Mouse (Mus musculus): ENCODE results near the gene Pnma3. TPM values are rescaled to one million over a fixed set of nuclear protein-coding genes. Genes with fewer than 3 reads are reported as not detected.
A peak's percentile ranks its signal among the peaks of the same experiment; 100 is the strongest.

Gene Pnma3
- 17.3 and 19.4 TPM in 2 replicates for polyA plus RNA-seq (2012; rRNA removed)

DNA sequence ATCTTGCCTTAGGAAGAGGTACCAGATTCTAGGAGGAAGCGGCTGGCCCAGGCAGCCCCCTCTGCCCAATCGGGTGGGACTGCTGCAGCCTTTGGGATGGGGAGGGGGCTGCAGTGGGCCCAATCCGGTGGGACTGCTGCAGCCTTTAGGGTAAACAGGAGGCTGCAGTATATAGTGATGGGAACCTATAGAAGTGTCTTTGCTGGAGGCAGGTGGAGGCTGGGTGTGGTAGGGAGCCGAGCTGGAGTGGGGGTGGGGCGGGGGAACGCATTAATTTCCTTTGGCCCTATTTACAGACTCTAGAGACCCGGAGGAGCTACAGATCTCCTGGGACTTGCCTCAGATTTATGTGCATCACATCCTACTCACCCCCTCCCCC, at the start of gene Pnma3:
Gene Pnma3 (plus strand): TSS at position 373 of the 379 bp plus-strand sequence.
- peak in 1 of 2 experiments; percentile 25 for DNase-seq
- 9% methylated on average over 7 of the region's 7 CpGs for WGBS

GRCm38 (mm10) chrX:73037003-73037402, 27.6 kb upstream of the Pnma3 start, which contains the start of gene Pnma5:
Pnma5 (minus strand) TSS chrX:73037103.
- WGBS, result 85% methylated on average over 1 of the region's 1 CpGs
- no peaks in the 10 kb centered on the region for H3K27me3 ChIP-seq (ENCODE audit: control insufficient read depth, insufficient read depth, low read length)
- no peak for DNase-seq
- H3K4me3 ChIP-seq (replicated peaks; ENCODE audit: insufficient read depth, low read depth, low read length), result no peak within 1 kb of the TSS
- H3K4me1 ChIP-seq (ENCODE audit: control insufficient read depth, insufficient read depth, low read length), result no peaks in the 10 kb centered on the region; the same call in 1 of the 2 replicates
- TF ChIP-seq CTCF (IDR thresholded peaks at IDR 0.05; ENCODE audit: borderline replicate concordance, insufficient read depth, low read depth, low read length) (no peak), POLR2A (IDR thresholded peaks at IDR 0.05; ENCODE audit: borderline replicate concordance, insufficient read depth, low read length) (no peak)
- H3K27ac ChIP-seq (ENCODE audit: insufficient read depth, low read length), result no peak within 1 kb of the TSS

More for the DNA sequence above, at the start of gene Pnma3:
- Histone ChIP-seq H3K4me3 (replicated peaks; ENCODE audit: insufficient read depth, low read depth, low read length) (peak within 1 kb of the TSS; percentile 62), H3K27me3 (ENCODE audit: control insufficient read depth, insufficient read depth, low read length) (no peaks in the 10 kb centered on the region), H3K27ac (ENCODE audit: insufficient read depth, low read length) (peak within 1 kb of the TSS; percentile 80), H3K4me1 (ENCODE audit: control insufficient read depth, insufficient read depth, low read length) (no peaks in the 10 kb centered on the region; the same call in none of the 2 replicates)
- TF ChIP-seq CTCF (IDR thresholded peaks at IDR 0.05; ENCODE audit: borderline replicate concordance, insufficient read depth, low read depth, low read length), result no peak
- TF ChIP-seq POLR2A (IDR thresholded peaks at IDR 0.05; ENCODE audit: borderline replicate concordance, insufficient read depth, low read length), result no peak

DNA sequence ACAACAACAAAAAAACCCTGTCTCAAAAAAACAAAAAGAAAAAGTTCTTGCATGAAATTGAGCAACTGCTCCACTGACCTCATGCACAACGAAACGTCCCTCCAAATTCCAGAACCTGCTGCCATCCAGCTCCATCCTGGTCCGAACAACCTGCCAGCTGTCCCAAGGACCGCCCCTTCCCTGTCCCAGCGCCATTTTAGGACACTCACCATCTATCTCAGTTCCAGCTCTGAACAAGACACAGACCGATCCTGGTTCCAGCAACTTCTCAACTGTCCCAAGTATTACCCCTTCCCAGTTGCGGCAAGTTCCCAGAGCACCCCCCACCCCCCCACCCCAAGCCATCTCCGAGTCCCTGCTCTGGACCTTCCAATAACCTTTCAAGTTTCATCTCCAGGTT, 25.8 kb upstream of the Pnma3 start:
- H3K27ac ChIP-seq (ENCODE audit: insufficient read depth, low read length), result no peak overlapping the region
- H3K4me1 ChIP-seq (ENCODE audit: control insufficient read depth, insufficient read depth, low read length), result no peaks in the 10 kb centered on the region; the same call in 1 of the 2 replicates
- no peaks in the 10 kb centered on the region for H3K27me3 ChIP-seq (ENCODE audit: control insufficient read depth, insufficient read depth, low read length)
- WGBS, result 85% methylated on average over 8 of the region's 8 CpGs
- no peak for DNase-seq
- H3K4me3 ChIP-seq (replicated peaks; ENCODE audit: insufficient read depth, low read depth, low read length), result no peak overlapping the region
- TF ChIP-seq CTCF (IDR thresholded peaks at IDR 0.05; ENCODE audit: borderline replicate concordance, insufficient read depth, low read depth, low read length) (no peak), POLR2A (IDR thresholded peaks at IDR 0.05; ENCODE audit: borderline replicate concordance, insufficient read depth, low read length) (no peak)

GRCm38 (mm10) chrX:73039666-73040065, 24.9 kb upstream of the Pnma3 start:
- WGBS, result 87% methylated on average over 12 of the region's 12 CpGs

GRCm38 (mm10) chrX:73053860-73054563, 10.6 kb upstream of the Pnma3 start:
- peak; percentile 91 to 95 for DNase-seq
- 12% methylated on average over 14 of the region's 14 CpGs for WGBS
- H3K4me1 ChIP-seq (ENCODE audit: control insufficient read depth, insufficient read depth, low read length), result no peaks in the 10 kb centered on the region; the same call in 1 of the 2 replicates
- no peak overlapping the region for H3K4me3 ChIP-seq (replicated peaks; ENCODE audit: insufficient read depth, low read depth, low read length)
- TF ChIP-seq POLR2A (IDR thresholded peaks at IDR 0.05; ENCODE audit: borderline replicate concordance, insufficient read depth, low read length), result no peak
- peak; percentile 95 for TF ChIP-seq CTCF (IDR thresholded peaks at IDR 0.05; ENCODE audit: borderline replicate concordance, insufficient read depth, low read depth, low read length)
- H3K27ac ChIP-seq (ENCODE audit: insufficient read depth, low read length), result peak overlapping the region; percentile 31; the same call in 1 of the 2 replicates
- no peaks in the 10 kb centered on the region for H3K27me3 ChIP-seq (ENCODE audit: control insufficient read depth, insufficient read depth, low read length)

More at GRCm38 (mm10) chrX:73039666-73040065, 24.9 kb upstream of the Pnma3 start:
- no peak overlapping the region for H3K4me3 ChIP-seq (replicated peaks; ENCODE audit: insufficient read depth, low read depth, low read length)
- DNase-seq, result no peak
- no peaks in the 10 kb centered on the region for H3K27me3 ChIP-seq (ENCODE audit: control insufficient read depth, insufficient read depth, low read length)
- H3K4me1 ChIP-seq (ENCODE audit: control insufficient read depth, insufficient read depth, low read length), result no peaks in the 10 kb centered on the region; the same call in 1 of the 2 replicates
- TF ChIP-seq CTCF (IDR thresholded peaks at IDR 0.05; ENCODE audit: borderline replicate concordance, insufficient read depth, low read depth, low read length) (no peak), POLR2A (IDR thresholded peaks at IDR 0.05; ENCODE audit: borderline replicate concordance, insufficient read depth, low read length) (no peak)
- H3K27ac ChIP-seq (ENCODE audit: insufficient read depth, low read length), result no peak overlapping the region

- Histone ChIP-seq H3K4me3 (replicated peaks; ENCODE audit: insufficient read depth, low read depth, low read length) (no peak overlapping the region), H3K27ac (ENCODE audit: insufficient read depth, low read length) (no peak overlapping the region), H3K4me1 (ENCODE audit: control insufficient read depth, insufficient read depth, low read length) (no peaks in the 10 kb centered on the region; the same call in 1 of the 2 replicates), H3K27me3 (ENCODE audit: control insufficient read depth, insufficient read depth, low read length) (no peaks in the 10 kb centered on the region)
- TF ChIP-seq CTCF (IDR thresholded peaks at IDR 0.05; ENCODE audit: borderline replicate concordance, insufficient read depth, low read depth, low read length) (no peak), POLR2A (IDR thresholded peaks at IDR 0.05; ENCODE audit: borderline replicate concordance, insufficient read depth, low read length) (no peak)
- WGBS, result 93% methylated on average over 1 of the region's 1 CpGs
- DNase-seq, result no peak
Observed at GRCm38 (mm10) chrX:73061528-73061927, 3.1 kb upstream of the Pnma3 start.

GRCm38 (mm10) chrX:73062323-73062722, 2.3 kb upstream of the Pnma3 start:
- TF ChIP-seq CTCF (IDR thresholded peaks at IDR 0.05; ENCODE audit: borderline replicate concordance, insufficient read depth, low read depth, low read length), result no peak
- no peak for TF ChIP-seq POLR2A (IDR thresholded peaks at IDR 0.05; ENCODE audit: borderline replicate concordance, insufficient read depth, low read length)
- WGBS, result 70% methylated on average over 5 of the region's 5 CpGs
- H3K4me3 ChIP-seq (replicated peaks; ENCODE audit: insufficient read depth, low read depth, low read length), result no peak overlapping the region
- DNase-seq, result no peak
- H3K4me1 ChIP-seq (ENCODE audit: control insufficient read depth, insufficient read depth, low read length), result no peaks in the 10 kb centered on the region; the same call in 1 of the 2 replicates
- no peak overlapping the region for H3K27ac ChIP-seq (ENCODE audit: insufficient read depth, low read length)
- no peaks in the 10 kb centered on the region for H3K27me3 ChIP-seq (ENCODE audit: control insufficient read depth, insufficient read depth, low read length)

Data from cerebellum, adult 2 months (tissue).